Mouse (Mus musculus) kidney, embryonic 14.5 days (tissue): ENCODE data around the gene Ncapg2. TPM values are rescaled to one million over a fixed set of nuclear protein-coding genes. Genes with fewer than 3 reads are reported as not detected.

ENCODE experiments used
- ATAC-seq: fragments of 200-750 bp; cut with Nextera tagmentation; 2 replicates; pipeline ENCODE4 v1.8.0; 2017; ENCODE audit warnings: moderate number of reproducible peaks, mild to moderate bottlenecking, moderate TSS enrichment, moderate library complexity; ENCODE audit not compliant: low FRiP score, low TSS enrichment
- H3K27ac ChIP-seq: fragments of 300-500 bp; sonication (generic); 2 replicates; pipeline ENCODE4 v1.5.1; 2014; ENCODE audit warnings: low read depth, mild to moderate bottlenecking, low read length, moderate library complexity, mixed read lengths
- H3K27me3 ChIP-seq: fragments of 300-500 bp; sonication (generic); 2 replicates; pipeline ENCODE4 v1.6.1; 2014; ENCODE audit warnings: mild to moderate bottlenecking, low read length; ENCODE audit not compliant: control insufficient read depth, insufficient read depth
- H3K36me3 ChIP-seq: fragments of 300-500 bp; sonication (generic); 2 replicates; pipeline ENCODE4 v1.6.1; 2014; ENCODE audit warnings: low read length, mixed read lengths; ENCODE audit not compliant: control insufficient read depth, insufficient read depth
- H3K4me1 ChIP-seq: fragments of 300-500 bp; sonication (generic); 2 replicates; pipeline ENCODE4 v1.6.1; 2014; ENCODE audit warnings: low read length, mixed read lengths; ENCODE audit not compliant: control insufficient read depth, insufficient read depth
- H3K4me2 ChIP-seq: fragments of 300-500 bp; sonication (generic); replicated peaks from 2 replicates; pipeline ENCODE4 v1.6.1; 2014; ENCODE audit warnings: low read depth, mild to moderate bottlenecking, low read length
- H3K4me3 ChIP-seq: fragments of 300-500 bp; sonication (generic); 2 replicates; pipeline ENCODE4 v1.5.1; 2014; ENCODE audit warnings: mild to moderate bottlenecking, low read length
- H3K9ac ChIP-seq: fragments of 300-500 bp; sonication (generic); 2 replicates; pipeline ENCODE4 v1.6.1; 2014; ENCODE audit warnings: low read depth, mild to moderate bottlenecking, low read length, moderate library complexity
- H3K9me3 ChIP-seq: fragments of 300-500 bp; sonication (generic); 2 replicates; pipeline ENCODE4 v1.6.1; 2016; ENCODE audit warnings: low read length; ENCODE audit not compliant: control insufficient read depth
- WGBS: fragments of 180-500 bp; shearing (Covaris S2); extraction: QIAGEN DNeasy Blood & Tissue Kit; methylation state at CpG from one replicate; pipeline ENCODE4 v1.1.7; 2014; 5-methylcytosine and 5-hydroxymethylcytosine counted together
- polyA plus RNA-seq: library from polyadenylated mRNA; unstranded; fragments of >200 nt; fragmentation: Nextera tagmentation; extraction: Ambion mirVana; gene quantifications from 2 replicates; pipeline ENCODE4 v1.2.1, GENCODE M21; 2014

Gene Ncapg2
- polyA plus RNA-seq, 1 experiment from 2014 or later: 49.5 TPM

GRCm38 (mm10) chr12:116425392-116425791 lies 20.2 kb downstream of the Ncapg2 start:
- H3K4me2 ChIP-seq: no peak overlapping the region
- WGBS: 75% methylated on average over 2 of the region's 2 CpGs
- peaks cover 78% of the 10 kb centered on the region for H3K36me3 ChIP-seq
- no peaks in the 10 kb centered on the region for H3K27me3 ChIP-seq
- H3K4me3 ChIP-seq: no peak overlapping the region
- no peak overlapping the region for H3K27ac ChIP-seq
- no peak overlapping the region for H3K9ac ChIP-seq
- H3K4me1 ChIP-seq: no peaks in the 10 kb centered on the region
- ATAC-seq: no peak
- no peaks in the 10 kb centered on the region for H3K9me3 ChIP-seq

- 96% methylated on average over 2 of the region's 2 CpGs for WGBS
- no peaks in the 10 kb centered on the region for H3K4me1 ChIP-seq
Measured at GRCm38 (mm10) chr12:116433742-116434141, 28.5 kb downstream of the Ncapg2 start.

GRCm38 (mm10) chr12:116435232-116435631 lies 30.0 kb downstream of the Ncapg2 start:
- no peak for ATAC-seq
- no peak overlapping the region for H3K27ac ChIP-seq
- H3K36me3 ChIP-seq: peaks cover 65% of the 10 kb centered on the region
- no peaks in the 10 kb centered on the region for H3K4me1 ChIP-seq
- no peaks in the 10 kb centered on the region for H3K27me3 ChIP-seq
- no peak overlapping the region for H3K9ac ChIP-seq
- H3K4me2 ChIP-seq: no peak overlapping the region
- no peak overlapping the region for H3K4me3 ChIP-seq
- 92% methylated on average over 2 of the region's 2 CpGs for WGBS
- no peaks in the 10 kb centered on the region for H3K9me3 ChIP-seq

More at GRCm38 (mm10) chr12:116433742-116434141, 28.5 kb downstream of the Ncapg2 start:
- peaks cover 64% of the 10 kb centered on the region for H3K36me3 ChIP-seq
- H3K9me3 ChIP-seq: no peaks in the 10 kb centered on the region
- no peak overlapping the region for H3K4me2 ChIP-seq
- H3K4me3 ChIP-seq: no peak overlapping the region
- no peak for ATAC-seq
- no peak overlapping the region for H3K27ac ChIP-seq
- H3K27me3 ChIP-seq: no peaks in the 10 kb centered on the region
- no peak overlapping the region for H3K9ac ChIP-seq

DNA sequence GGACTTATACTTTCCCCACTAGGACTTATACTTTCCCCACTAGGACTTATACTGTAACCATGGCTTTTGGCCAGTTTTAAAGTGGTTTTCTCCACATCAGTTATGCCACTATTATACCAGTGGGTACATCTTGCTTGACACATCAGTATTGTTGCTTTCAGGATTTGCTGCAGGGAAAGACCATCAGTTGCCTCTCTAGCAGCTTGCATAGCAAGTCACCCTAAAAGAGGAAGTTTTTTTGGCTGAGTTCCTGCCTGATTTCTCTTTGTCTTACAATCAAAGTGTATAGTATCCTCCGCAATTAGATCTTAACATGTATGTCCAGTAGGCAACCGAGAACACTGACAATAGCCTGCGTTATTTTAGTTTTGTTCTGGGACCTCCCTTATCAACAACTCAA lies 30.9 kb downstream of the Ncapg2 start:
- H3K4me2 ChIP-seq: no peak overlapping the region
- H3K27ac ChIP-seq: no peak overlapping the region
- H3K9me3 ChIP-seq: no peaks in the 10 kb centered on the region
- no peaks in the 10 kb centered on the region for H3K4me1 ChIP-seq
- H3K4me3 ChIP-seq: no peak overlapping the region
- ATAC-seq: no peak
- H3K27me3 ChIP-seq: no peaks in the 10 kb centered on the region
- H3K36me3 ChIP-seq: peaks cover 69% of the 10 kb centered on the region
- no peak overlapping the region for H3K9ac ChIP-seq
- WGBS: 90% methylated on average over 3 of the region's 3 CpGs

DNA sequence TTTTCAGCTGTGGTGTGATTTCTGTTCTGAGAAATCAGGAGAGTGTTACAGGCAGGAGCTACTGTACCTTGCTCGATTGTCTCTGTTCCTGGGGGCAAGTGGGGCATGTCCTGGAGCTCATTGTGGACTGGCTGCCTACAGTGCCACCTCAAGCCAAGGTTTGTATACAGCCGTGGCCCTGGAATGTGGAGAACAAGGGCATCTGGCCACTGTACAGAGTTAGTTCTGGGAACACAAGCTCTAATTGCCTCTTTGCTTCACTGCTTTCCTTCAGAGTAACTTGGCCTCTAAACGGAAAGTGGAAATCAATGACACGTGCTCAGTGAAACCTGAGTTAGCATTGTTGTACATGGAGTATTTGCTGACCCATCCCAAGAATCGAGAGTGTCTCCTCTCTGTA lies 33.4 kb downstream of the Ncapg2 start:
- Histone ChIP-seq H3K4me2 (no peak overlapping the region), H3K27ac (no peak overlapping the region), H3K27me3 (no peaks in the 10 kb centered on the region), H3K4me1 (no peaks in the 10 kb centered on the region), H3K36me3 (peaks cover 79% of the 10 kb centered on the region), H3K4me3 (no peak overlapping the region), H3K9me3 (no peaks in the 10 kb centered on the region), H3K9ac (no peak overlapping the region)
- 59% methylated on average over 5 of the region's 5 CpGs for WGBS
- ATAC-seq: peak; percentile 49; the same call in 1 of the 2 replicates

- H3K4me1 ChIP-seq: no peaks in the 10 kb centered on the region
Measured at GRCm38 (mm10) chr12:116442184-116442583, 37.0 kb downstream of the Ncapg2 start.

DNA sequence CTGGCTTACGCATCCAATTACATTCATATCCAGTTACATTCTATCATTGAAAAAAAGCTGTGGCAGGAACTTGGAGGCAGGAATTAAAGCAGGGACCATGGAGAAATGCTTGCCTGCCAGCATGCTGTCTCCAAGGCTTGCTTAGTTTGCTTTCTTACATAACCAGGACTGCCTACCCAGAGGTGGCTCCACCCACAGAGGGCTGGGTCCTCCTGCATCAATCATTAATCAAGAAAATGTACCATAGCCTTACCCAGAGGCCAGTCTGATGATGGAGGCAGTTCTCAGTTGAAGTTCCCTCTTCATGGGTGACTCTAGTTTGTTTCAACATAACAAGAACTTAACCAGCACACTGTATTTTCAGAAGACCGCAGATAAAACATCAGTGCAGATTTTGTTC lies 44.3 kb downstream of the Ncapg2 start:
- no peak overlapping the region for H3K4me2 ChIP-seq
- no peaks in the 10 kb centered on the region for H3K9me3 ChIP-seq
- H3K4me3 ChIP-seq: no peak overlapping the region
- H3K9ac ChIP-seq: no peak overlapping the region
- H3K27ac ChIP-seq: no peak overlapping the region
- 93% methylated on average over 2 of the region's 2 CpGs for WGBS
- H3K36me3 ChIP-seq: peaks cover 43% of the 10 kb centered on the region
- ATAC-seq: peak; percentile 60; the same call in 1 of the 2 replicates
- no peaks in the 10 kb centered on the region for H3K4me1 ChIP-seq
- H3K27me3 ChIP-seq: no peaks in the 10 kb centered on the region

More at GRCm38 (mm10) chr12:116442184-116442583, 37.0 kb downstream of the Ncapg2 start:
- no peaks in the 10 kb centered on the region for H3K27me3 ChIP-seq
- H3K4me2 ChIP-seq: no peak overlapping the region
- no peak overlapping the region for H3K9ac ChIP-seq
- 85% methylated on average over 3 of the region's 3 CpGs for WGBS
- peaks cover 74% of the 10 kb centered on the region for H3K36me3 ChIP-seq
- ATAC-seq: no peak
- no peaks in the 10 kb centered on the region for H3K9me3 ChIP-seq
- H3K27ac ChIP-seq: no peak overlapping the region
- H3K4me3 ChIP-seq: no peak overlapping the region

- ATAC-seq: no peak
Measured at GRCm38 (mm10) chr12:116460379-116461065, 55.3 kb downstream of the Ncapg2 start.

GRCm38 (mm10) chr12:116467030-116467429 lies 61.8 kb downstream of the Ncapg2 start:
- ATAC-seq: no peak
- Histone ChIP-seq H3K4me2 (no peak overlapping the region), H3K36me3 (peaks cover 2% of the 10 kb centered on the region; the same call in 1 of the 2 replicates), H3K27me3 (no peaks in the 10 kb centered on the region), H3K4me3 (no peak overlapping the region), H3K27ac (no peak overlapping the region), H3K4me1 (no peaks in the 10 kb centered on the region), H3K9me3 (no peaks in the 10 kb centered on the region), H3K9ac (no peak overlapping the region)
- WGBS: 96% methylated on average over 5 of the region's 5 CpGs

More at GRCm38 (mm10) chr12:116460379-116461065, 55.3 kb downstream of the Ncapg2 start:
- Histone ChIP-seq H3K27ac (no peak overlapping the region), H3K9me3 (no peaks in the 10 kb centered on the region), H3K27me3 (no peaks in the 10 kb centered on the region), H3K36me3 (peaks cover 27% of the 10 kb centered on the region; the same call in 1 of the 2 replicates), H3K4me1 (no peaks in the 10 kb centered on the region), H3K4me3 (no peak overlapping the region), H3K9ac (no peak overlapping the region), H3K4me2 (no peak overlapping the region)
- 96% methylated on average over 6 of the region's 6 CpGs for WGBS
